Mouse (Mus musculus): ENCODE data around the gene Pcgf6.

Gene Pcgf6

DNA sequence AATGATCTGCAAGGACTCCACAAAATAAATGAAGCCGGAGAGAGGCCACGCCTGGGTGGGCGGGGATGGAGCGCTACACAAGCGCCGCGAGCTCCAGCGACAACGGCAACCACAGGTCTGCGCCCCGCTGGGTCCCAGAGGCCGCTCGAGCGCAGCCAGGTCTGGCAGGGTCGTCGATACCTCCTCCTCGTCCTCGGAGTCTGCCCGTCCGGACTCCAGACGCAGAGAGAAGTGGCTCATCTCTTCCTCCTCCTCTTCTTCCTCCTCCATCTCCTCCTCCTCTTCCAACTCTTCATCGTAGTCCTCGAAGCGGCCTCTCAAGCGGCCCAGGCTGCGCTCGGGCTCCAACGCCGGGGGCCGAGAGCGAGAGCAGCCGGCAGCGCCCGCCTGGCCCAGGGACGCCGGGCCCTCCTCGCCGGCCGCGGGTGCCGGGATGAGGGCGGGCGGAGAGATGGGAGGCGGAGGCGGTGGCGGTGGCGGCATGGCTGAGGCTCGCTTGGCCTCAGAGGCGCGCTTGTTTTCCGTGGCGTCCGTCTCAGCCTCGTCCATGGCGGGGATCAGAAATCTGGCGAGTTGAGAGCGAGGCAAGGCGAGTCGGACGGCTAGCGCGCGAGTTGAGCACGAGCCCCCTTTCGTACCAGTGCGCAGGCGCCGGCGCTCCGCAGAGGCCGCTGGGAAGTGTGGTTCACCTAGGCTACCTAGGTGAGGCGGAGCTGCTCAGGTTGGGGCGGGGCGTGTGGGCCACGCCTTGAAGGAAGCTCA, at the start of gene Pcgf6:
TSS of gene Pcgf6 (minus strand) at position 636 of the 762 bp plus-strand sequence.
- DNase-seq (ENCODE audit: extremely low read depth, low read depth, low spot score): no peak

- DNase-seq (ENCODE audit: extremely low read depth, low read depth, low spot score): peak; percentile 65
Measured at GRCm38 (mm10) chr19:47090550-47091156, 39.9 kb upstream of the Pcgf6 start, which contains the start of the genes Usmg5 and Pdcd11. Gene Usmg5, minus strand, starts transcription at chr19:47090647. Gene Pdcd11, plus strand, starts transcription at chr19:47090768.

DNA sequence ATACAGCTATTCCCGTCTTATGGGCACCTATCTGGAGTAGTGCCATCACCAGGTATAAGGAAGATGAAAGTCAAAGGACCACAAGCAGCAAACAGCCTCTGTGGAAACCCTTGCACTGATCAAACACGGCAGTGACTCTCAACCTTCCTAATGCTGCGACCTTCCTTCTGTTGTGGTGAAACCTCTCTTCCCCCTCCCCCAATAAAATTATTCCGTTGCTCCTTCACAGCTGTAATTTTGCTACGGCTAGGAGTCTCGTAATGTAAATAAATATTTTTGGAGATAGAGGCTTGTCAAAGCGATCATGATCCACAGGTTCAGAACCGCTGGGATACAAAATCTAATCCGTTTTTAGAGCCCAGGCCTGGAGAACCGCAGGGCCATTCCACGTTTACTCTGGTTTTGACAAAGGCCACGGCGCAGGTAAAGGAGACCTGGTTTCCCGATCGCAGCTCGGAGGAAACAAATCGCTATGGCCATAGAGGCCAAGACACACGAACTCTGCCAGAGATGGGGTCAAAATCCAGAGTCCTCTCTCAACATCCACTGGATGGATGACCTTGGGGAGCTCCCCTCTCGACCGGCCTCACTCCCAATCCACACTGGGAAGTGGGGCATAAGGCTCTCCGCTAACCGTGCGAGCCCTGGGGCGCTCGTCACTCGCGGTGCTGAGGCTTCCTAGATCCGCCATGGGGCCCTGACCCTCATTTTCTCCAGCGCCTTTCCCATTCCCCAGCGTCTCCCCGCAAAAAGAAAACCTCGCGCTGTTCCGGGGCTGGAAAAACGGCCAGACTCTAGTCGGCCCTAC, 39.2 kb upstream of the Pcgf6 start:
- DNase-seq (ENCODE audit: extremely low read depth, low read depth, low spot score): no peak

- no peak for DNase-seq (ENCODE audit: extremely low read depth, low read depth, low spot score)
Measured at GRCm38 (mm10) chr19:47088226-47088625, 37.5 kb upstream of the Pcgf6 start.

DNA sequence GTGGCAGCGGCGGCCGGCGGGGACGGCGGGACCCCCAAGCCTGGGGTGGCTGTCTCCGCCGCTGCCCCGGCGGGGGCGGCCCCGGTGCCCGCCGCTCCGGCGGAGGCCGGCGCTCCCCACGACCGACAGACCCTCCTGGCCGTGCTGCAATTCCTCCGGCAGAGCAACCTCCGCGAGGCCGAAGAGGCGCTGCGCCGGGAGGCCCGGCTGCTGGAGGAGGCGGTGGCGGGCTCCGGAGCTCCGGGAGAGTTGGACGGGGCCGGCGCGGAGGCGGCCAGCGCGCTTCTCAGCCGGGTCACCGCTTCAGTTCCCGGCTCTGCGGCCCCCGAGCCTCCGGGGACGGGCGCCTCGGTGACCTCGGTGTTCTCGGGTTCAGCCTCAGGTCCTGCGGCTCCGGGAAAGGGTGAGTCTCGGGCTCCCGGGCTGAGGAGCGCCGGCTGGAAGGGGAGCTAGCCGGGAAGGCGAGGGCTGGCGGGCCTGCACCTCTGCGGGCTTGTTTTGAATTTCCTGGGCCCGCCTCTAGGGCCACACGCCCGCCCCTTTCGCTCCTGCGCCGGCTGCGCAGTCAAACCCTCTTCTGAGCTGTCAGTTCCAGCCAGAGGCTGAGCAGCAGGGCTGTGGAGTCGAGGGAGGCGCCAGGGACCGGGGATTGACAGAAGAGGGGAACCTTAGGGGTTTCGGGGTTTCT, 17.4 kb upstream of the Pcgf6 start:
- no peak for DNase-seq (ENCODE audit: extremely low read depth, low read depth, low spot score)

GRCm38 (mm10) chr19:47067096-47067882, 16.6 kb upstream of the Pcgf6 start, which contains the start of gene Taf5:
Gene Taf5, plus strand, starts transcription at chr19:47067746.
- DNase-seq (ENCODE audit: extremely low read depth, low read depth, low spot score): peak; percentile 63

GRCm38 (mm10) chr19:47065860-47066259, 15.2 kb upstream of the Pcgf6 start:
- no peak for DNase-seq (ENCODE audit: extremely low read depth, low read depth, low spot score)

GRCm38 (mm10) chr19:47057684-47058083, 7.0 kb upstream of the Pcgf6 start:
- no peak for DNase-seq (ENCODE audit: extremely low read depth, low read depth, low spot score)

DNA sequence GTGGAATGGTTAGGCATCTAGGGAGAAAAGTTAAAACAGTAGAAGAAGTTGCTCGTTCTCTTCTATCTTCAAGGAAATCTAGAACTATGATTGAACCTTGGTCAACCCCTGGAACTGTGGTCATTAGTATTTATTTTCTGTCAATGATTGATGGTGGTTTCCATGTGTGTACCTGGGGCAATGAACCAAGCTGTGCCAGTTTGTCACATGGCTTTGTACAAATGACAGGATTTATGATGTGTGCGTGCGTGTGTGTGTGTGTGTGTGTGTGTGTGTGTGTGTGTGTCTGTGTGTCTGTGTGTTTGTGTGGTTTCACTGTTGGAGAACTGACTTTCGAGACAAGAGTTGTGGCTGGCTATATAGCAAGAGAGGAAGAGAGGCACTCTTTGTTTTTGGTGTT, 2.8 kb upstream of the Pcgf6 start:
- DNase-seq (ENCODE audit: extremely low read depth, low read depth, low spot score): no peak

DNA sequence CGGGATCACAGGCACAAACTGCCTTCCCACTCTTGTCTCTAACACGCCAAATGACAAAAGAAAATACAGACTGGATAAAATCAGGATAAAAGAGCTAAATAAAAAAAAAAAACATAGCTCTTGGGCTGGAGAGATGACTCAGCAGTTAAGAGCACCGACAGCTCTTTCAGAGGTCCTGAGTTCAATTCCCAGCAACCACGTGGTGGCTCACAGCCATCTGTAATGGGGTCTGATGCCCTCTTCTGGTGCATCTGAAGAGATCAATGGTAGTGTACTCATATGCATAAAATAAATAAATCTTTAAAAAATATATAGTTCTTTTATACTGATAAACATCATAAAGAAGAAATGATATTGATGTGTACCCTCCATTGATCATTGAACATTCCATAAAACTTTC, 2.2 kb upstream of the Pcgf6 start:
- no peak for DNase-seq (ENCODE audit: extremely low read depth, low read depth, low spot score)

DNA sequence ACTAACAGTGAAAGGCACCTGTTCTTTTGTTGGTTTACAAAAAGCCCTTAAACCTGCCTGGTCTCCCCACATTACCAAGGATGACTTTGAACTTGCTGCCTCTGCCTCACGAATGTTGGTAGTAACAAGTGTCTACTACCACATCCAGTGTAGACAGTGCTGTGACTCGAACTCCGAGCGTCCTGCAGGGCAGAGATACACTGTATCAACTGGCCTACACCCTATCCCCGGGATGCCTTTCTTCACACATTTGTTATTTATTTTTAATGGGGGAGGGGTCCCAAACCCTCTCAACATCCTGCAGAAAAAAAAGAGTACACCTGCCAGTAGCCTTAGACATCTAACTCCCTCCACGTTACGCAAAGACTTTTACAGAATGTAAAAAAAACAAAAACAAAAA, 866 bp downstream of the Pcgf6 start:
- no peak for DNase-seq (ENCODE audit: extremely low read depth, low read depth, low spot score)

DNA sequence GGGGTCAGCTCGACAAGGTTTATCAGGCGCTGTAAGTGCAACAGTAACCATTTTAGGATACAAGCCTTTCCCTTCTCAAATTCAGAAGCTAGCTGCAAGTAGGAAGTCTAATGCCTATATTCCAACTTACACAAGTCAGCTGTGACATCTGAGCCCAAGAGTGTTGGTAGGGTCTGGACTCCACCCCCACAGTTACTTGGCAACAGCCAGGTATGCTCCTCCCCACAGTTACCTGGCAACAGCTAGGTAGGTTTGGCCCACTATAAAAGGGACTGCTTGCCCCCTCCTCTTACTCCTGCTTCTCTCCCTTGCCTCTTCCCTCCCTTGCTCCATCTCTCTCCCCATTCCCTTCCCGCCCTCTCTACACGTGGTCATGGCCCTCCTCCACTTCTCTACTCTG, 1.6 kb downstream of the Pcgf6 start:
- DNase-seq (ENCODE audit: extremely low read depth, low read depth, low spot score): no peak

DNA sequence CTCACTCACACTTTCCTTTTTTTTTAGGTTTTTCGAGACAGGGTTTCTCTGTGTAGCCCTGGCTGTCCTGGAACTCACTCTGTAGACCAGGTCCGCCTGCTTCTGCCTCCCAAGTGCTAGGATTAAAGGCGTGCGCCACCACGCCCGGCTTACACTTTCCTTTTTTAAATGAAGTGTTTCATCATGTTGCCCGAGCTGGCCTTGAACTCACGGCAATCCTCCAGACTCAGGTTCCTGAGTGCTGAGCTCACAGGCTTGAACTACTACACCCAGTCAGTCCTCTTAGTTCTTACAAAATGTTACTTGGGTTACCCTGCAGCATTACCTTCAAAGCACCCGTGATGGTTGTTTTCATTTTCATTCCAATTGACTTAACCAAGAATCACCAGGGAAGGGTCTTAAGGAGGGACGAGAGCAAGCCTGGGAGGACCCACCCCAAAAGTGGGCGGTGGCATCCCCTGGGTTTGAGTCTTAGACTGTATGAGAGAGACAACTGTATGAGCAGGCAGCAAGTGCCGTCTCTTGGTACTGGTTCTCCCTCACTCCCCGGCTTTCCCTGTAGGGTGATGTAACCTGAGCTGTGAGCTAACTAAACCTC, 3.4 kb downstream of the Pcgf6 start:
- DNase-seq (ENCODE audit: extremely low read depth, low read depth, low spot score): no peak

- no peak for DNase-seq (ENCODE audit: extremely low read depth, low read depth, low spot score)
Measured at GRCm38 (mm10) chr19:47046343-47046742, 4.4 kb downstream of the Pcgf6 start.

DNA sequence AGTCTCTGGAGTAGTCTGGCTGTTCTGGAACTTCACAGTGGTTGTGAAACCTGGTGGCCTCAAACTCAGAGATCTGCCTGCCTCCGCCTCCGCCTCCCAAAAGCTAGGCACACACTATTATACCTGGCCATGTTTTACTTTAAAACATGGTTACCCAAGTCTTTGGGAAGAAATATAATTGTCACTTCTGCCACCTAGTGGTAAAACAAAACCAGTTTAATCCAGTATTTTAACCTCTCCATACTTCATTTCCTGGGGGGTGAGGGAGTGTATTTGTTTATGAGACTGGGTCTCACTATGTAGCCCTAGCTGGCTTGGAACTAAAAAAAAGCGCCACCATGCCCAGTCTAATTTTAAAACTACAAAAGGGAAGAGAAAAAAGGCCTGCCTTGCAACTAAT, 7.1 kb downstream of the Pcgf6 start:
- no peak for DNase-seq (ENCODE audit: extremely low read depth, low read depth, low spot score)

GRCm38 (mm10) chr19:47040720-47041473, 9.8 kb downstream of the Pcgf6 start:
- no peak for DNase-seq (ENCODE audit: extremely low read depth, low read depth, low spot score)

- DNase-seq (ENCODE audit: extremely low read depth, low read depth, low spot score): no peak
Measured at GRCm38 (mm10) chr19:47036596-47036995, 14.1 kb downstream of the Pcgf6 start.

- no peak for DNase-seq (ENCODE audit: extremely low read depth, low read depth, low spot score)
Measured at GRCm38 (mm10) chr19:47034916-47035315, 15.8 kb downstream of the Pcgf6 start.

DNA sequence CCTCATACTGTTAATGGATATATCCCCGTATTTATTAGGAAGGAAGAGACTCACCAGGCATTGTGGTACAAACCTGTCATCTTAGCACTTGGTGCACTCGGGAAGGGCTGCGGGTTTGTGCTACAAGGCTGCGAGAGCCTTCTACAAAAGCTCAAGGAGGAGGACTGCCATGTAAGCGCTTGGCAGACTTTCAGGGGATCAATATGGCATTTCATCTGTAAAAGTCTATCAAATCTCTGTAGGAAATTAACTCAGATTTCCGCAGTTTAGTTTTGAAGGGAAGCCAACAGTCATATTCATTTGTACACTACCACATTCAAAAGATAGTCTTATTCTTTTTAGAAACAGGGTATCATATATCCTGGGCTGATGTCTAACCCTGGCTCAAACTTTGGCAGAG, 18.9 kb downstream of the Pcgf6 start:
- no peak for DNase-seq (ENCODE audit: extremely low read depth, low read depth, low spot score)

Measured in fat pad, adult 2 months (tissue).